ENCODE assay signal across 16 mouse cellular contexts in genomic region chr13:64384937-64385336, GRCm38 (mm10).
"Had no signal": no experiment of that assay in that cellular context is flagged by ENCODE, and none has a peak within 500 bp of the region (broad histone marks: within the 10 kb centered on the region; RNA-seq: fewer than 3 reads in every experiment).

No protein-coding gene starts in this region.

- DNase-seq: retina, postnatal 1 day; right cerebral cortex, adult 18-20 months; right cerebral cortex, postnatal 14 days; right cerebral cortex, postnatal 25 days; right cerebral cortex, postnatal 4 days; spleen, adult 18-20 months; thymus, adult 18-20 months; thymus, adult 2 months; thymus, postnatal 14 days; thymus, postnatal 25 days; thymus, postnatal 36 days; thymus, postnatal 4 days had no signal

- H3K27ac ChIP-seq: neural tube, embryonic 13.5 days; neural tube, embryonic 15.5 days; stomach, embryonic 15.5 days; stomach, postnatal 0 days had no signal

- H3K27me3 ChIP-seq: neural tube, embryonic 13.5 days; neural tube, embryonic 15.5 days; stomach, embryonic 15.5 days had no signal

- H3K4me1 ChIP-seq: neural tube, embryonic 13.5 days; neural tube, embryonic 15.5 days; stomach, embryonic 15.5 days had no signal

- H3K9ac ChIP-seq: neural tube, embryonic 13.5 days; neural tube, embryonic 15.5 days; stomach, embryonic 15.5 days had no signal

- H3K36me3 ChIP-seq: neural tube, embryonic 13.5 days; neural tube, embryonic 15.5 days; stomach, embryonic 15.5 days had no signal

- H3K9me3 ChIP-seq: neural tube, embryonic 13.5 days; neural tube, embryonic 15.5 days; stomach, embryonic 15.5 days had no signal

- H3K4me3 ChIP-seq: neural tube, embryonic 13.5 days; neural tube, embryonic 15.5 days; stomach, embryonic 15.5 days had no signal

- H3K4me2 ChIP-seq: neural tube, embryonic 13.5 days; neural tube, embryonic 15.5 days; stomach, embryonic 15.5 days had no signal
